Mouse (Mus musculus) ES-E14 (cell line): ENCODE results near the gene Psmc2.

Experiments used
- CHD2 ChIP-seq: IDR thresholded peaks from 2 replicates; pipeline ENCODE4 v1.6.1; 2014; ENCODE audit warnings: mild to moderate bottlenecking, low read depth, low read length, inconsistent platforms
- HCFC1 ChIP-seq: IDR thresholded peaks from 2 replicates; pipeline ENCODE4 v1.6.1; 2012; ENCODE audit warnings: low read length, inconsistent platforms, borderline replicate concordance; ENCODE audit not compliant: insufficient read depth
- MAFK ChIP-seq: IDR thresholded peaks from 2 replicates; pipeline ENCODE4 v1.6.1; 2014; ENCODE audit warnings: mild to moderate bottlenecking, low read depth, low read length, inconsistent platforms; ENCODE audit not compliant: insufficient read depth
- ZC3H11A ChIP-seq: IDR thresholded peaks from 2 replicates; pipeline ENCODE4 v1.6.1; 2012; ENCODE audit warnings: low read depth, mild to moderate bottlenecking, inconsistent platforms, low read length, borderline replicate concordance
- ZNF384 ChIP-seq: IDR thresholded peaks from 2 replicates; pipeline ENCODE4 v1.6.1; 2012; ENCODE audit warnings: low read depth, low read length, inconsistent platforms

GRCm38 (mm10) chr5:21769841-21770240, 15.2 kb upstream of the Psmc2 start:
- TF ChIP-seq ZNF384 (no peak), HCFC1 (no peak), CHD2 (no peak), ZC3H11A (no peak), MAFK (no peak)
